28 mouse cellular contexts compared by ENCODE assay signal in the genomic region with DNA sequence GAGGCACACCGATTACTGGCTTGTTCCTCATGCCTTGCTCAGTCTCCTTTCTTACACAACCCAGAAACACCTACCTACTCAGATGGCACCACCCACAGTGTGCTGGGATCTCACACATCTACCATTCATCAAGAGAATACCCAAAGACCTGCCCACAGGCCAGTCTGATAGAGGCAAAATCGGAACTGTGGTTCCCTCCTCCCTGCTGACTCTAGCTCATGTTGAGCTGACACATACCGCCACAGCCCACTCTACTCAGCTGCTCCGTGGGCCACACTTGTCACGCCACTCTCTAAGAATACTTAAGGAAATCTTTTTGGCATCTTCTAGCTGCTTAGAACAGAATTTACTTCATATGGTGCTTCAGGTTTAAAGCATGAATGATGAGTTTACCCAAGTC. TPM values are rescaled to one million over a fixed set of nuclear protein-coding genes. Genes with fewer than 3 reads are reported as not detected.
A peak's percentile ranks its signal among the peaks of the same experiment; 100 is the strongest.
DNase-seq lines count a peak whose midpoint lies in the region; ATAC-seq and TF ChIP-seq lines count a peak whose summit lies in the region.
"Had no signal": no experiment of that assay in that cellular context is flagged by ENCODE, and none has a peak within 500 bp of the region (broad histone marks: within the 10 kb centered on the region; RNA-seq: fewer than 3 reads in every experiment).

No protein-coding gene starts in this region.

- ATAC-seq in intestine, postnatal 0 days: no peak
- ATAC-seq in neural tube, embryonic 15.5 days (ENCODE audit: low FRiP score): no peak
- ATAC-seq: CD4-positive, CD25-positive, alpha-beta regulatory T cell, adult 4 months; midbrain, embryonic 13.5 days had no signal

- no peaks in the 10 kb centered on the region for H3K36me3 ChIP-seq in intestine, postnatal 0 days (ENCODE audit: control insufficient read depth, insufficient read depth)
- no peaks in the 10 kb centered on the region for H3K36me3 ChIP-seq in neural tube, embryonic 15.5 days
- H3K36me3 ChIP-seq: embryonic facial prominence, embryonic 12.5 days; forebrain, embryonic 12.5 days; heart, embryonic 13.5 days; hindbrain, embryonic 15.5 days; limb, embryonic 15.5 days; midbrain, embryonic 13.5 days had no signal

- H3K9ac ChIP-seq in intestine, postnatal 0 days (ENCODE audit: low read depth, low read length): no peak overlapping the region
- H3K9ac ChIP-seq in neural tube, embryonic 15.5 days (replicated peaks): no peak overlapping the region
- H3K9ac ChIP-seq: embryonic facial prominence, embryonic 12.5 days; forebrain, embryonic 12.5 days; heart, embryonic 13.5 days; hindbrain, embryonic 15.5 days; limb, embryonic 15.5 days; liver, embryonic 14.5 days; lung, embryonic 14.5 days; midbrain, embryonic 13.5 days had no signal

- no peak overlapping the region for H3K4me3 ChIP-seq in intestine, postnatal 0 days (ENCODE audit: low read depth, low read length)
- H3K4me3 ChIP-seq in neural tube, embryonic 15.5 days (replicated peaks): no peak overlapping the region
- H3K4me3 ChIP-seq: embryonic facial prominence, embryonic 12.5 days; forebrain, embryonic 12.5 days; heart, embryonic 13.5 days; hindbrain, embryonic 15.5 days; layer of hippocampus, adult 2 months; limb, embryonic 15.5 days; megakaryocyte, embryonic 14.5 days; midbrain, embryonic 13.5 days had no signal

- no peak overlapping the region for H3K27ac ChIP-seq in intestine, postnatal 0 days (ENCODE audit: low read depth, low read length)
- H3K27ac ChIP-seq in neural tube, embryonic 15.5 days (replicated peaks): no peak overlapping the region
- H3K27ac ChIP-seq: embryonic facial prominence, embryonic 12.5 days; forebrain, embryonic 12.5 days; heart, embryonic 13.5 days; hindbrain, embryonic 15.5 days; layer of hippocampus, adult 2 months; limb, embryonic 15.5 days; liver, embryonic 14.5 days; midbrain, embryonic 13.5 days had no signal

- intact Hi-C loops in left cerebral cortex, postnatal 10 days (cut with DNase I): loop anchor here (10.0 kb wide), 1 partner anchor 305 kb away; no protein-coding TSS in a partner anchor
- intact Hi-C loops in left cerebral cortex, postnatal 36 days (cut with DNase I): no loop called here

- WGBS in intestine, postnatal 0 days: 92% methylated on average over 5 of the region's 5 CpGs
- WGBS in neural tube, embryonic 15.5 days: 94% methylated on average over 5 of the region's 5 CpGs

- no peaks in the 10 kb centered on the region for H3K9me3 ChIP-seq in intestine, postnatal 0 days (ENCODE audit: control insufficient read depth)
- H3K9me3 ChIP-seq in neural tube, embryonic 15.5 days (replicated peaks): no peaks in the 10 kb centered on the region
- H3K9me3 ChIP-seq: embryonic facial prominence, embryonic 12.5 days; forebrain, embryonic 12.5 days; hindbrain, embryonic 15.5 days; limb, embryonic 15.5 days; midbrain, embryonic 13.5 days had no signal

- H3K4me2 ChIP-seq in intestine, postnatal 0 days (replicated peaks; ENCODE audit: low read depth): no peak overlapping the region
- no peak overlapping the region for H3K4me2 ChIP-seq in neural tube, embryonic 15.5 days
- H3K4me2 ChIP-seq: embryonic facial prominence, embryonic 12.5 days; forebrain, embryonic 12.5 days; heart, embryonic 13.5 days; hindbrain, embryonic 15.5 days; limb, embryonic 15.5 days; lung, embryonic 14.5 days; midbrain, embryonic 13.5 days had no signal

- DNase-seq in left cerebral cortex, adult 11 months (ENCODE audit: low spot score): peak; percentile 61
- DNase-seq in left cerebral cortex, postnatal 10 days (ENCODE audit: extremely low spot score in 1 of 2, low spot score in 2 of 2): no peak
- DNase-seq in frontal cortex, postnatal 14 days (ENCODE audit: low spot score in 2 of 2): peak; percentile 23 to 64
- DNase-seq in left cerebral cortex, postnatal 36 days (ENCODE audit: low spot score in 2 of 2): peak; percentile 60 to 75
- DNase-seq in telencephalon, adult 2 months (ENCODE audit: low read depth, low spot score): peak; percentile 86
- DNase-seq: adrenal gland, postnatal 25 days; cerebellum, adult 11 months; cerebellum, adult 9-11 months; gastrocnemius, postnatal 25 days; heart, adult 18-20 months; heart, postnatal 4 days; kidney, adult 8-10 months; kidney, postnatal 14 days; lung, embryonic 14.5 days; lung, postnatal 36 days; spleen, adult 18-20 months had no signal

- no peaks in the 10 kb centered on the region for H3K27me3 ChIP-seq in intestine, postnatal 0 days (replicated peaks; ENCODE audit: control insufficient read depth, insufficient read depth, low read length)
- no peaks in the 10 kb centered on the region for H3K27me3 ChIP-seq in neural tube, embryonic 15.5 days (replicated peaks)
- H3K27me3 ChIP-seq: embryonic facial prominence, embryonic 12.5 days; forebrain, embryonic 12.5 days; heart, embryonic 13.5 days; hindbrain, embryonic 15.5 days; limb, embryonic 15.5 days; megakaryocyte, embryonic 14.5 days; midbrain, embryonic 13.5 days had no signal

- H3K4me1 ChIP-seq in intestine, postnatal 0 days (replicated peaks; ENCODE audit: control insufficient read depth, insufficient read depth, low read length): no peaks in the 10 kb centered on the region
- H3K4me1 ChIP-seq in neural tube, embryonic 15.5 days: no peaks in the 10 kb centered on the region
- H3K4me1 ChIP-seq: embryonic facial prominence, embryonic 12.5 days; forebrain, embryonic 12.5 days; heart, embryonic 13.5 days; hindbrain, embryonic 15.5 days; limb, embryonic 15.5 days; midbrain, embryonic 13.5 days had no signal

- TF ChIP-seq CTCF in intestine, postnatal 0 days (IDR thresholded peaks at IDR 0.05; ENCODE audit: low read depth): no peak

RNA-seq across cellular contexts. Expression of a gene that starts 31.7 kb away (rescaled TPM):
- 100 to 1,000 TPM; 120 to 122 TPM for total RNA-seq in left cerebral cortex, postnatal 10 days (2021)
- total RNA-seq in left cerebral cortex, postnatal 36 days (2021): 10 to 100 TPM; 95.0 to 97.8 TPM
- 9.3 and 9.9 TPM in 2 replicates for polyA plus RNA-seq in intestine, postnatal 0 days (2015; fragmentation: Nextera tagmentation; extraction: Ambion mirVana)
- 48.9 and 49.8 TPM in 2 replicates for polyA plus RNA-seq in neural tube, embryonic 15.5 days (2015; fragmentation: Nextera tagmentation; extraction: Ambion mirVana)

Comparison
In these comparisons a context has a peak if more than half of its experiments do, and no peak if none do; other contexts are left out.
1. DNase-seq: peak in left cerebral cortex, adult 11 months (single experiment), frontal cortex, postnatal 14 days (2 of 2), left cerebral cortex, postnatal 36 days (2 of 2) and telencephalon, adult 2 months (single experiment); none in left cerebral cortex, postnatal 10 days (0 of 2).